Mouse (Mus musculus): ENCODE data around the gene Pkmyt1. TPM values are rescaled to one million over a fixed set of nuclear protein-coding genes. Genes with fewer than 3 reads are reported as not detected.

Pkmyt1 gene
- total RNA-seq, 2 experiments from 2014 or later, result 3.1 to 3.6 TPM

DNA sequence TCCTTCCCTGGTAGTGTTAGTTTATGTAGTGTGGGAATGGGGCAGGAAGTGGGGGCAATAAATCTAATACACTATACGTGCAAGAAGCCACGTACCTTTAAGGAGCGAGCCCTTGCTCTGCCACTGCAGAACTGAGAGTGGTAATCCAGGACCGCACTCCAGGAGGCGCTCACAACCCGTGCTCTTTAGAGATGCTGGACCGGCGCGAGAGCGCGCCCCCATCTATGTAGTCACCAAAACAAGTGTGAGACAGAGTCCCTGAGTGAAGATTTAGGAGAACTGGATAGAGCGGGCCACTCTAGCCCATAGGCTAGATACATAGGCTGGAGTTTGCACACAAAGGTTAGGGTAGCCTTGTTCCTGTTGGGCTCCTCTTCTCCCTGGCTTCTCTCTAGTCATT is 48.0 kb downstream of the Pkmyt1 start:
- DNase-seq, result peak; percentile 84 to 89
- intact Hi-C loops (cut with DNase I), result loop anchor here (1.0 to 5.0 kb wide), 5 partner anchors 33 to 186 kb away; partner anchors contain the start of genes Elob, Prss32 and Prss41

DNA sequence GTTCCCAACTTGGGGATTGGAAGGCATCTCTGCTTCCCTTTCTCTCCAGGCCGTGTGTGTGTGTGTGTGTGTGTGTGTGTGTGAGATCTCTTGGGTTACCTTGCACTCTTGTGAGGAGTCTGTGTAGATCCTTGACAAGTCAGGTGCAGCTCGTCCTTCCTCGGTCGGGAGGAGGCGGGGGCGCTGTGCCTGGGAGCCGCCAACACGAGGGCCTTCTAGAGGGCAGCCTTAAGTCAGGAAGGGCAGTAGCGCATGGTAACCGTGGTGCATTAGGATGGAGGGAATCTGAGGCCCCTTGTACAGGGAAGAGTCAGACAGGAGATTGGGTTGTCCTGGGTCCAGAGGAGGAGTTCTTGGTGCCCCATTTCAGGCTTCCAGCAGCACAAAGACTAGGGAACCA is 50.1 kb downstream of the Pkmyt1 start:
- intact Hi-C loops (cut with DNase I), result loop anchor here (5.0 kb wide), 1 partner anchor 76 kb away; no protein-coding TSS in a partner anchor
- DNase-seq, result no peak

DNA sequence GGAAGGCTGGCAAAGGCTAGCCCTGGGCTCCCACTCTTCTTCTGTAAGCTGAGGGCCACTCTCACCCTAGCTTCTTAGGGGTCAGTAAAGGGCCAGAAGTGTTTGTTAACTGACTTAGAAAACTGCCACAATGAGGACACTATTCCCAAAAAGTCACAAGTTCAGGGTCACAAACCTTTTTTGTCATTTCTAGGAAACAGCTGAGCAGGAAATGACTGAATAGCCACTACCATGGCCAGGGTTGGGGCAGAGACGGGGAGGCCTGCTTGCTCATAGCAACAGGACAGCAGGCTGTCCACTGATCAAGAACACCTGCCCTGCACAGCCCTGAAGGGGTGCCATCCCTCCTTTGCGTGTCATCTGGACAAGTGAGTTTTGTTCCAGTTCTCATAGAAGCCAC is 51.0 kb downstream of the Pkmyt1 start:
- no peak for DNase-seq
- intact Hi-C loops (cut with DNase I), result loop anchor here (5.0 kb wide), 1 partner anchor 75 kb away; no protein-coding TSS in a partner anchor

- intact Hi-C loops (cut with DNase I), result loop anchor here (5.0 kb wide), 1 partner anchor 74 kb away; no protein-coding TSS in a partner anchor
- no peak for DNase-seq
Measured at GRCm38 (mm10) chr17:23778447-23778846, 52.3 kb downstream of the Pkmyt1 start.

- DNase-seq, result no peak
- intact Hi-C loops (cut with DNase I), result no loop called here
Measured at GRCm38 (mm10) chr17:23783352-23783751, 57.2 kb downstream of the Pkmyt1 start.

DNA sequence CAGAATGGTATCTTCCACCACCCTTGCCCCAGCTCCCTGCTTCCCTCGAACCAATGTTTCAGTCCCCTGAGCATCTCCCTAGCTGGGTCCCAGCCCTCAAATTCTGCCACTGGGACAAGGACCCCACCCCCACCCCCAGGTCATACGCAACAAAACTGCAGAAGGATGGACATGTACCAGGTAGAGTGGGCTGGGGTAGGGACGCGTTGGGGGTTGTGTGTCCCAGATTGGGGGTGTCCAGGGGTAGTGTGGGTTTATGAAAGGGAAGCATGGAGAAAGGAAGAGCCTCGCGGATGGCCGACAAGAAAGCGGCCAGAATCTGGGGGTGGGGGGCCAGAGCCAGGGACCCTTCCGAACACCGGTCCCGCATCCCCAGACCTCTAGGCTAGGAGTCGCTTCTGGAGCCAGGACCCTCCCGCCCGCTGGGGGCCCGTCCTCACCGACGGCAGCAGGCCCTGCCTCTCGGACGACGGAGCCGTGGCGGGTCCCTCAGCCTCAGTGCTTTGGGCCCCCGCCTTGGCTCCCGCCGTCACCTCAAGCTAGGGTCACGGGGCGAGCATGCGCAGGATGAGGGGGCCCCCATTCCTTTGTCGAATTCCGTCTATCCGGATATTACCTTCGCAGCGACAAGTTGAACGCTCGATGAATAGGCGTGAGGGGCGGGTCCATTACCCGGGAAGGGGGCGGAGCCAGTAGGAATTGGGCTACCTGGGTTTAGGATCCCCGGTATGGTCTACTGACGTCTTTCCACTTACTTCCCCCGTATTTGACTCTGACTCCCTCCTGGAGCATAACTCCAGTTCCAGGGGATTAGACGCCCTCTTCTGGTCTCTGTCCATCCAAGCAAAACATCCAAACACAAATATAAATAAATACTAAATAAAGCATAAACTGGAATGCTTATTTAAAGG is 59.7 kb downstream of the Pkmyt1 start, which contains the start of gene Flywch2:
Gene Flywch2, minus strand, starts transcription at position 521 of the 911 bp plus-strand sequence.
- peak; percentile 55 to 70 for DNase-seq
- intact Hi-C loops (cut with DNase I), result loop anchor here (5.0 kb wide), 1 partner anchor 39 kb away; the partner anchor contains the start of gene Kremen2

Other genes with a start within 250 kb of the Pkmyt1 start
- gene Vmn2r117, start 246.6 kb upstream of the Pkmyt1 start, total RNA-seq (2021), result not detected
- gene Zfp213, start 162.1 kb upstream of the Pkmyt1 start, total RNA-seq (2021), result 1 to 10 TPM; 4.9 to 5.8 TPM
- gene Zfp13, start 126.8 kb upstream of the Pkmyt1 start, total RNA-seq (2021), result 1 to 10 TPM; 4.3 to 5.0 TPM
- gene Zscan10, start 125.5 kb upstream of the Pkmyt1 start, total RNA-seq (2021), result not detected
- gene Mmp25, start 81.1 kb upstream of the Pkmyt1 start, total RNA-seq (2021), result under 1 TPM; 0.10 to 0.24 TPM
- not detected for gene Bicdl2, start 65.8 kb upstream of the Pkmyt1 start, total RNA-seq (2021)
- gene Hcfc1r1, start 52.7 kb upstream of the Pkmyt1 start, total RNA-seq (2021), result 100 to 1,000 TPM; 186 to 198 TPM
- gene Thoc6, start 52.5 kb upstream of the Pkmyt1 start, total RNA-seq (2021), result 10 to 100 TPM; 13.5 to 15.9 TPM
- 10 to 100 TPM; 43.8 to 76.5 TPM for gene Tnfrsf12a, start 48.9 kb upstream of the Pkmyt1 start, total RNA-seq (2021)
- not detected for gene Cldn6, start 47.1 kb upstream of the Pkmyt1 start, total RNA-seq (2021)
- not detected for gene Cldn9, start 42.3 kb upstream of the Pkmyt1 start, total RNA-seq (2021)
- not detected for gene 1520401A03Rik, start 3.6 kb upstream of the Pkmyt1 start, total RNA-seq (2021)
- 10 to 100 TPM; 21.8 to 23.4 TPM for gene Paqr4, start 14.5 kb downstream of the Pkmyt1 start, total RNA-seq (2021)
- gene Kremen2, start 19.5 kb downstream of the Pkmyt1 start, total RNA-seq (2021), result not detected
- 10 to 100 TPM; 30.2 to 30.8 TPM for gene Flywch1, start 45.3 kb downstream of the Pkmyt1 start, total RNA-seq (2021)
- 1 to 10 TPM; 1.6 TPM for gene Flywch2, start 59.7 kb downstream of the Pkmyt1 start, total RNA-seq (2021)
- gene Srrm2, start 64.2 kb downstream of the Pkmyt1 start, total RNA-seq (2021), result 100 to 1,000 TPM; 192 to 227 TPM
- 100 to 1,000 TPM; 339 to 355 TPM for gene Elob, start 102.8 kb downstream of the Pkmyt1 start, total RNA-seq (2021)
- gene Prss33, start 109.7 kb downstream of the Pkmyt1 start, total RNA-seq (2021), result not detected
- gene Prss32, start 117.5 kb downstream of the Pkmyt1 start, total RNA-seq (2021), result not detected
- not detected for gene Prss41, start 117.8 kb downstream of the Pkmyt1 start, total RNA-seq (2021)
- gene Prss21, start 141.7 kb downstream of the Pkmyt1 start, total RNA-seq (2021), result not detected
- gene Dcpp1, start 154.5 kb downstream of the Pkmyt1 start, total RNA-seq (2021), result not detected
- not detected for gene Dcpp2, start 154.5 kb downstream of the Pkmyt1 start, total RNA-seq (2021)
- gene Dcpp3, start 191.1 kb downstream of the Pkmyt1 start, total RNA-seq (2021), result not detected
- gene Sbp, start 215.3 kb downstream of the Pkmyt1 start, total RNA-seq (2021), result not detected
- gene Sbpl, start 228.9 kb downstream of the Pkmyt1 start, total RNA-seq (2021), result not detected

All from heart, postnatal 14 days (tissue).